Mouse (Mus musculus) common myeloid progenitor, adult 5-6 weeks (primary cell): ENCODE measurements at regions not wholly inside any gene's neighbourhood (a gene's known extent, or its start where the extent isn't known, plus 50 kb on each side); places are given as distances from the start of the nearest gene placed in this dataset.

Experiments
- ATAC-seq: replicated peaks from 2 replicates; pipeline ENCODE4 v1.8.0; 2016; ENCODE audit warnings: low read depth, mild to moderate bottlenecking, moderate TSS enrichment, inconsistent platforms; ENCODE audit not compliant: poor library complexity, severe bottlenecking

- ATAC-seq, result no peak
These were observed 88.8 kb upstream of the Tlk1 start for GRCm38 (mm10) chr2:70914372-70914771.

- ATAC-seq, result no peak
These were observed 83.9 kb upstream of the Tlk1 start for GRCm38 (mm10) chr2:70909401-70909800.

GRCm38 (mm10) chr2:70908579-70908978 lies 83.1 kb upstream of the Tlk1 start:
- ATAC-seq, result no peak

- ATAC-seq, result no peak
These were observed 80.7 kb upstream of the Tlk1 start for GRCm38 (mm10) chr2:70906216-70906615.

GRCm38 (mm10) chr2:70904429-70904828 lies 78.9 kb upstream of the Tlk1 start:
- ATAC-seq, result no peak

GRCm38 (mm10) chr2:70902196-70902595 lies 76.7 kb upstream of the Tlk1 start:
- no peak for ATAC-seq

GRCm38 (mm10) chr2:70901479-70901878 lies 76.0 kb upstream of the Tlk1 start:
- no peak for ATAC-seq

- ATAC-seq, result no peak
These were observed 73.5 kb upstream of the Tlk1 start for GRCm38 (mm10) chr2:70899056-70899455.

GRCm38 (mm10) chr2:70898396-70898795 lies 72.9 kb upstream of the Tlk1 start:
- ATAC-seq, result no peak

GRCm38 (mm10) chr2:70897373-70897772 lies 71.8 kb upstream of the Tlk1 start:
- no peak for ATAC-seq

- ATAC-seq, result no peak; the same call in 1 of the 2 replicates
These were observed 64.1 kb upstream of the Tlk1 start for GRCm38 (mm10) chr2:70889522-70890100.

GRCm38 (mm10) chr2:70888840-70889469 lies 63.4 kb upstream of the Tlk1 start:
- no peak for ATAC-seq

GRCm38 (mm10) chr2:70886831-70887230 lies 61.3 kb upstream of the Tlk1 start:
- no peak for ATAC-seq

GRCm38 (mm10) chr2:70885674-70886073 lies 60.1 kb upstream of the Tlk1 start:
- ATAC-seq, result peak; percentile 98

GRCm38 (mm10) chr2:70877333-70878080 lies 52.0 kb upstream of the Tlk1 start:
- peak; percentile 96 for ATAC-seq

GRCm38 (mm10) chr2:70876251-70876650 lies 50.7 kb upstream of the Tlk1 start:
- ATAC-seq, result no peak
